Mouse (Mus musculus) lung, adult 2 months (tissue): ENCODE data around the gene Lypd4.

Experiments used
- CTCF ChIP-seq: fragments of 200-500 bp; IDR thresholded peaks from 2 replicates; pipeline ENCODE4 v1.5.1; 2011; ENCODE audit warnings: mild to moderate bottlenecking, low read length, control low read depth; ENCODE audit not compliant: insufficient read depth
- POLR2A ChIP-seq: fragments of 200-500 bp; IDR thresholded peaks from 2 replicates; pipeline ENCODE4 v1.6.1; 2011; ENCODE audit warnings: low read depth, mild to moderate bottlenecking, control low read depth, low read length, borderline replicate concordance; ENCODE audit errors: extremely low read depth

DNA sequence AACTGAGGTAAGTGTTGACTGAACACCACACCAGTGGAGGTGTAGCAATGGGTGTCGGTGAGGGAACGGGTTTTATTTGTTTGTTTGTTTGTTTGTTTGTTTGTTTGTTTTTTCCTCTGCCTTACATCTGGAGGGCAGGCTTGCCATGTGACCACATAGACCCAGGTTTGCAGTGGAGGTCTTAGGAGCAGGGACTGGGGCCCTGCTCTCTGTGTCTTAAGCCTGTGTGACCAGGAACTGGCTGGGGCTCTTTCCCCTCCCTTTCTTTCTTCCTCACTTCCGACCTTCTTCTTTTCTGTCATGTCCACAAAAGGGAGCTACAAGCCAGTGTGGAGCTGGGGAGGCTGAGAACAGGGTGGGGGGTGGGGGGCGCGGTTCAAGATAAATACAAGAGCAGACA is 28.2 kb upstream of the Lypd4 start:
- no peak for TF ChIP-seq CTCF
- no peak for TF ChIP-seq POLR2A
